Mouse (Mus musculus): ENCODE results near the gene Eef1akmt2. TPM values are rescaled to one million over a fixed set of nuclear protein-coding genes. Genes with fewer than 3 reads are reported as not detected.

The Eef1akmt2 gene
- polyA plus RNA-seq (2014; fragmentation: Nextera tagmentation; extraction: Ambion mirVana): 93.0 and 93.5 TPM in 2 replicates

DNA sequence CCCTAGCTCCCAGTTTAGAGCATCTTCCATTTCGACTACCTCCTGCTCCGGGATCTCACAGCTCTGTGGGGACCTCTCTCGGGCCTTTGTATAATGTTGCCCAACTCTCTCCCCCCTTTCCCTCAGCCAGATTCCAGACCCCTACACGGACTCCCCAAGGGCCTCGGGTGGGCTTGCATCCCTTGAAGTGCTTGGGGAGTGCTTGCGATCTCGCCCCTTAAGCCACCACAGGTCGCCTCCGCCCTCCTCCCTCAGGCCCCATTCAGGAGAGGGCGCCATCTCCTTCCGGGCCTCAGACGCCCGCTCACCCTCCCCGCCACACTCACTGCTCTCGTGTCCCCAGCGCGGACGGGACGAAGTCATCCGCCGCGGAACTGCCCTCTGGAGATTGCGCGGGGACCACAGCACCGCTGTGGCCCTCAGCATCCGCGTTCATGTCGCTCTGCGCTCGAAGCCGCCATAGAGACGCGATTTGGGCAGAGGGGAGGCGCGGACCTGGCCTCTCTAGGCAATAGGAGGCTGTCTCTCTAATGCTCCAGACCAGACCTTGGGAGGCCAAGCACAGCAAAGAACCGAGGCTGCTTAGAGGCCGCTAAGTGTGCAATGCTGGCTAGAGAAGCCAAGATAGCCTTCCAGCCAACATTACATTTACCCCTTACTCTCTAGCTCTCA, at the start of gene Eef1akmt2:
Gene Eef1akmt2 (minus strand): TSS at position 501 of the 672 bp plus-strand sequence.
- Histone ChIP-seq H3K4me2 (replicated peaks; ENCODE audit: low read depth, low read length) (peak within 1 kb of the TSS; percentile 50), H3K4me3 (ENCODE audit: low read depth, low read length) (peak within 1 kb of the TSS; percentile 61), H3K9ac (ENCODE audit: low read depth, low read length) (peak within 1 kb of the TSS; percentile 83), H3K27me3 (ENCODE audit: control insufficient read depth, insufficient read depth, low read length) (no peaks in the 10 kb centered on the region), H3K36me3 (ENCODE audit: control insufficient read depth, insufficient read depth, low read length) (no peaks in the 10 kb centered on the region), H3K9me3 (ENCODE audit: control insufficient read depth, low read length) (no peaks in the 10 kb centered on the region), H3K27ac (ENCODE audit: low read depth, low read length) (peak within 1 kb of the TSS; percentile 94), H3K4me1 (replicated peaks; ENCODE audit: control insufficient read depth, insufficient read depth, low read length) (no peaks in the 10 kb centered on the region)
- under 1% methylated on average over 37 of the region's 37 CpGs for WGBS
- ATAC-seq (ENCODE audit: low FRiP score): peak; percentile 96
- DNase-seq (ENCODE audit: low spot score): peak; percentile 90

DNA sequence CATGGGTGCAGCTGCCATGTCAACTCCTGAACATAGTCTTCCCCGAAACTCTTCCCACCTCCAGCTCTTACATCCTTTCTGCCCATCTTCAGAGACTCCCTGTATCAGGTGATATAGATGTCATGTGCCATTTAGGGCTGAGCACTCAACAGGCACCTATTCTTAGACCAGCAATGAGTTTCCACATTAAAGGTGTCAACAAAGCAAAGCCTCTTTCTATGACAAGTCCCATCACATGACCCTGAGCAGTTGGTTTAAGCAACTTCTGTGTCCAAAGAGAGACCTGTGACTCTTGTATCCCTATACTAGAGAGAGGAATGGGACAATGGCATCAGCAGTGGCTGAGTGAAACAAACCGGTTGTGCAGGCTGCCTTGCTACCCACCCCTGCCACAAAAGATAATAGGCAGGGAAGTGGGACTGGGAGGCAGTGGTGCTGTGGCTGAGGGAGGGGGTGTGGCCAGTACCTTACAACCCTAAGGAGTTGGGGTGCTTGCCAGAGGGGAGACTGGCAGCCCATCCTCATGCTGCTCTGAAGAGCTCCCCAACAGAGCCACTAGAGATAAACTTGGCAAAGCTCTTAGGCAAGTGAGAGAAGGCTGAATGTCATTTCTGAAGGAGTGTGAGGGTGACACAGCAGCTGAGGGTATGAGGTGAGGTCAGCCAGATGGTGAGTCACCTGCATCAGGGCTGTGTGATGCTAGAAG, 48.5 kb upstream of the Eef1akmt2 start:
- Histone ChIP-seq H3K4me3 (ENCODE audit: low read depth, low read length) (no peak overlapping the region), H3K9ac (ENCODE audit: low read depth, low read length) (no peak overlapping the region), H3K4me2 (replicated peaks; ENCODE audit: low read depth, low read length) (no peak overlapping the region), H3K9me3 (ENCODE audit: control insufficient read depth, low read length) (no peaks in the 10 kb centered on the region), H3K36me3 (ENCODE audit: control insufficient read depth, insufficient read depth, low read length) (no peaks in the 10 kb centered on the region), H3K27me3 (ENCODE audit: control insufficient read depth, insufficient read depth, low read length) (no peaks in the 10 kb centered on the region), H3K27ac (ENCODE audit: low read depth, low read length) (no peak overlapping the region), H3K4me1 (replicated peaks; ENCODE audit: control insufficient read depth, insufficient read depth, low read length) (no peaks in the 10 kb centered on the region)
- no peak for DNase-seq (ENCODE audit: low spot score)
- no peak for ATAC-seq (ENCODE audit: low FRiP score)
- WGBS: 61% methylated on average over 2 of the region's 2 CpGs

DNA sequence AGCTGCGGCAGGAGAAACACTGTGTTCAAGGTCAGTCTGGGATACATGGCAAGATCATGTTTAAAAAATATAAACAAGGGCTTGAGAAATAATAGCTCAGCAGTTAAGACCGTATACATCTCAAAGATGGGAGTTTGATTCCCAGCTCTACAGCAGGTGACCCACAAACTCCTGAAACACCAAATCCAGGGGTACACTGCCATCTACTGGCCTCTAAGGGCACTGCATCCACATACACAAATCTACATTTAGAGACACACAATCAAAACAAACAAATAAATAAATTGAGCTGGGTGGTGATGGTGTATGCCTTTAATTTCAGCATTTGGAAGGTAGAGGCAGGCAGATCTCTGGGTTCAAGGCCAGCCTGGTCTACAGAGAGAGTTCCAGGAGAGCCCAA, 45.8 kb upstream of the Eef1akmt2 start:
- H3K36me3 ChIP-seq (ENCODE audit: control insufficient read depth, insufficient read depth, low read length): no peaks in the 10 kb centered on the region
- DNase-seq (ENCODE audit: low spot score): peak; percentile 27
- H3K9me3 ChIP-seq (ENCODE audit: control insufficient read depth, low read length): no peaks in the 10 kb centered on the region
- no peak for ATAC-seq (ENCODE audit: low FRiP score)
- 92% methylated on average over 2 of the region's 2 CpGs for WGBS
- no peaks in the 10 kb centered on the region for H3K4me1 ChIP-seq (replicated peaks; ENCODE audit: control insufficient read depth, insufficient read depth, low read length)
- H3K4me3 ChIP-seq (ENCODE audit: low read depth, low read length): no peak overlapping the region
- no peak overlapping the region for H3K27ac ChIP-seq (ENCODE audit: low read depth, low read length)
- H3K27me3 ChIP-seq (ENCODE audit: control insufficient read depth, insufficient read depth, low read length): no peaks in the 10 kb centered on the region
- no peak overlapping the region for H3K4me2 ChIP-seq (replicated peaks; ENCODE audit: low read depth, low read length)
- H3K9ac ChIP-seq (ENCODE audit: low read depth, low read length): no peak overlapping the region

DNA sequence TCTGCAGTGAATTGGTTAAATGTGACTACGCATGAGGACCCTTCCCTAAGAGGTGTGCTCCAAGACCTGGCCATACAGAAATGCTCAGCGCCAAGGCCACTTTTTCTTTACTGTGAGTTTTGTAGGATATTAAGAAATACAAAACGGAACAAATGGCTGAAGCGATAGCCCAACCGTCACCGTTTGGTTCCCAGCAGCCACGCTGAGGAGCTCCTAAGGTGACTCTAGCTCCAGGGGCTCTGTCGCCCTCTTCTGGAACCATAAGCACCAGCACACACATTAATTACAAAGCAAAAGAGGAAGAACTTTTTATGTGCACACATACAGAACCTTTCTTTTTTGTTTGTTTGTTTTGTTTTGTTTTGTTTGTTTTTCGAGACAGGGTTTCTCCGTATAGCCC, 44.8 kb upstream of the Eef1akmt2 start:
- no peak for DNase-seq (ENCODE audit: low spot score)
- Histone ChIP-seq H3K36me3 (ENCODE audit: control insufficient read depth, insufficient read depth, low read length) (no peaks in the 10 kb centered on the region), H3K27ac (ENCODE audit: low read depth, low read length) (no peak overlapping the region), H3K4me2 (replicated peaks; ENCODE audit: low read depth, low read length) (no peak overlapping the region), H3K27me3 (ENCODE audit: control insufficient read depth, insufficient read depth, low read length) (no peaks in the 10 kb centered on the region), H3K9ac (ENCODE audit: low read depth, low read length) (no peak overlapping the region), H3K9me3 (ENCODE audit: control insufficient read depth, low read length) (no peaks in the 10 kb centered on the region), H3K4me3 (ENCODE audit: low read depth, low read length) (no peak overlapping the region), H3K4me1 (replicated peaks; ENCODE audit: control insufficient read depth, insufficient read depth, low read length) (no peaks in the 10 kb centered on the region)
- 79% methylated on average over 10 of the region's 10 CpGs for WGBS
- no peak for ATAC-seq (ENCODE audit: low FRiP score)

DNA sequence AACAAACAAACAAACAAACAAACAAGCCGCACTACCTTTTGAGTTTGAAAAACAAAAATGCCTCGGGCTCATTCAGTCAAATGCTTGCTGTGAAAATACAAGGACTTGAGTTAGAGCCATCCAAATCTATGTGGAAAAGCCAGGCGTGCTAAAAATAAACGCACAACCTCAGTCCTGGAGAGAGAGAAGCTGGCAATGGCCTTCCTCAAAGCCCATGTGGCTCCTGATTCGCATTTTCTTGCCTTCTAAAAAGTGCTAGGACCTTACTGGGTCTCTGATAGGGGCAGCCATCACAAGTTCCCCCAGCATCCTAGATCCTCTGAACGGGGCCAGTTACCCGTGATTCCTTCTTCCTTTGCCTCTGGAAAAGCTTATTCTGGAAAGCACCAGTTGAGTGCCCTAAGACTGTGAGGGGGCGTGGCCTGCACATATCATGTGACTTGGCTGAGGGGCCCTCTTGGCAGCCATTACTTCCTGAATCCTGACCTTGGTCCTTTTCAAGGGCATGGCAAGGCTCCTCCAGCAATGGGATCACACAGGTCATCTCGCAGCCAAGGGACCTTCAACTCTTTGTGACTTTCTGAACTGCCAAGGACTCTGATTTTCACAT, 43.8 kb upstream of the Eef1akmt2 start:
- no peaks in the 10 kb centered on the region for H3K27me3 ChIP-seq (ENCODE audit: control insufficient read depth, insufficient read depth, low read length)
- ATAC-seq (ENCODE audit: low FRiP score) (no peak), DNase-seq (ENCODE audit: low spot score) (no peak)
- WGBS: 88% methylated on average over 9 of the region's 9 CpGs
- H3K9me3 ChIP-seq (ENCODE audit: control insufficient read depth, low read length): no peaks in the 10 kb centered on the region
- H3K4me3 ChIP-seq (ENCODE audit: low read depth, low read length): no peak overlapping the region
- H3K4me2 ChIP-seq (replicated peaks; ENCODE audit: low read depth, low read length): no peak overlapping the region
- H3K9ac ChIP-seq (ENCODE audit: low read depth, low read length): no peak overlapping the region
- H3K4me1 ChIP-seq (replicated peaks; ENCODE audit: control insufficient read depth, insufficient read depth, low read length): no peaks in the 10 kb centered on the region
- no peaks in the 10 kb centered on the region for H3K36me3 ChIP-seq (ENCODE audit: control insufficient read depth, insufficient read depth, low read length)
- H3K27ac ChIP-seq (ENCODE audit: low read depth, low read length): no peak overlapping the region

DNA sequence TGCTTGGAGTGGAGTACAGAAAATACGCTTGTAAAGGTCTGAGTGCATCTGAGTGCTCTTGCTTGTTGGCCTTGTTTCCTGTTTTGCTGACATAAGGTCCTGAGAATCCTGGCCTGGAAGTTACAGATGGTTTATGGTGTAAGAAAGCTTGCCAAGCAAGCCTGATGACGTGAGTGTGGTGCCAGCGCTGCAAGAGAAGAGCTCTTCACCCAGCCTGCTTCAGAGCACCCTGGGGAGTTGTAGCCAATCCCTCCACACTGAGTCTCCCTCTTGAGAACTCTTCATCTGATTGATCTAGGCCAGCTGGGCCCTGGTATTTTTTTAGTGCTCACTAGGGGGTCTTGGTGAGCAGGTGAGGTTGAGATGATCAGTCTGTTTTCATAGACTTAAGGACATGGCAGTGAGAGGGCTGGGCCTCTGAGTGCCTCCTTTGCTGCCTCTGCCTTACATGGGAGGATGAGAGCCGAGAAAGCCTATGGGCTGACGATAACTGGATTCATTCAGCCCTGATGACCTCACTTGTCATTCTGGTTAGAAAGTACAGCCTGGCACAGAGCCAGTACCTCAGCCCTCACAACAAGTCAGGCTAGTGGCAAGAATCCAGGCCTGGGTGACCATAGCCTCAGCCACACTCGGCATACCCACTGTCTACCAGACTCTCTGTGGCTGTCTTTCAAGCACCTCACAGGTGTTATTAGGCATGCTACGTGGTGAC, 42.5 kb upstream of the Eef1akmt2 start:
- no peaks in the 10 kb centered on the region for H3K36me3 ChIP-seq (ENCODE audit: control insufficient read depth, insufficient read depth, low read length)
- no peaks in the 10 kb centered on the region for H3K4me1 ChIP-seq (replicated peaks; ENCODE audit: control insufficient read depth, insufficient read depth, low read length)
- DNase-seq (ENCODE audit: low spot score) (no peak), ATAC-seq (ENCODE audit: low FRiP score) (no peak)
- H3K4me2 ChIP-seq (replicated peaks; ENCODE audit: low read depth, low read length): no peak overlapping the region
- H3K27me3 ChIP-seq (ENCODE audit: control insufficient read depth, insufficient read depth, low read length): no peaks in the 10 kb centered on the region
- WGBS: 84% methylated on average over 7 of the region's 7 CpGs
- no peak overlapping the region for H3K4me3 ChIP-seq (ENCODE audit: low read depth, low read length)
- H3K9ac ChIP-seq (ENCODE audit: low read depth, low read length): no peak overlapping the region
- H3K27ac ChIP-seq (ENCODE audit: low read depth, low read length): no peak overlapping the region
- no peaks in the 10 kb centered on the region for H3K9me3 ChIP-seq (ENCODE audit: control insufficient read depth, low read length)

DNA sequence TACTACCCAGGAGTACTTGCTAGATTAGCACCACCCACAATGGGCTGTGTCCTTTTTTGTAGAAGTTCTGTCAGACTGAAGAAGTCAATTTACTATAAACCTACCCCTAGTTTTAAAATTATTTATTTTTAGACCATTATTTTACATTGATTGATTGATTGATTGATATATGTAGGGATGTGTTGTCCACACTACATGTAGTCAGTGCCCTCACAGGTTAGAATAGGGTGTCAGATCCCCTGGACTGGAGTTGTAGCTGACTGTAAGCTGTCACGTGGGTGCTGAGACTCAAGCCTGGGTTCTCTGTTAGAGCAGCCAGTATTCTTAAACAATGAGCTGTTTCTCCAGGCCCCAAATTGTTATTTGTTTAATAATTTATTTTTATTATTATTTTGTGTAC, 40.9 kb upstream of the Eef1akmt2 start:
- WGBS: 81% methylated on average over 1 of the region's 1 CpGs
- no peak for ATAC-seq (ENCODE audit: low FRiP score)
- H3K27me3 ChIP-seq (ENCODE audit: control insufficient read depth, insufficient read depth, low read length): no peaks in the 10 kb centered on the region

DNA sequence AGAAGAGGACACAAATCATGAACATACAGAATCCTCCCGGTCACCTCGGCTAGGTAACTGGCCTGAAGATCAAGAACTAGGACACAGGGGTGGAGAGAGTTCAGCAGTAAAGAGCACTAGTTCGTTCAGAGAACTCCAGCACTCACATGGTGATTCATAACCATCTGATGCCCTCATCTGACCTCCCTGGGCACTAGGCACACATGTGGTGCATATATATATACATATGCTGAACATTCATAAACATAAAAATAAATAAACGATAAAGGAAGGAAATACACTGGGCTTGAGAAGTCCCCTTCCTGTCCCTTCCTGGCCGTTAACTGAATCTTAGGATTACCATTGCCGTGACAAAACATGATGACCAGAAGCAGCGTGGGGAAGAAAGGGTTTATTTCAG, 40.3 kb upstream of the Eef1akmt2 start:
- ATAC-seq (ENCODE audit: low FRiP score): no peak
- H3K27me3 ChIP-seq (ENCODE audit: control insufficient read depth, insufficient read depth, low read length): no peaks in the 10 kb centered on the region
- no peak overlapping the region for H3K4me3 ChIP-seq (ENCODE audit: low read depth, low read length)
- no peaks in the 10 kb centered on the region for H3K9me3 ChIP-seq (ENCODE audit: control insufficient read depth, low read length)
- no peak overlapping the region for H3K9ac ChIP-seq (ENCODE audit: low read depth, low read length)
- 85% methylated on average over 7 of the region's 7 CpGs for whole genome bisulfite sequencing
- no peaks in the 10 kb centered on the region for H3K4me1 ChIP-seq (replicated peaks; ENCODE audit: control insufficient read depth, insufficient read depth, low read length)
- no peak overlapping the region for H3K27ac ChIP-seq (ENCODE audit: low read depth, low read length)
- no peaks in the 10 kb centered on the region for H3K36me3 ChIP-seq (ENCODE audit: control insufficient read depth, insufficient read depth, low read length)
- DNase-seq (ENCODE audit: low spot score): no peak
- no peak overlapping the region for H3K4me2 ChIP-seq (replicated peaks; ENCODE audit: low read depth, low read length)

More for the DNA sequence above, 40.9 kb upstream of the Eef1akmt2 start:
- Histone ChIP-seq H3K27ac (ENCODE audit: low read depth, low read length) (no peak overlapping the region), H3K9ac (ENCODE audit: low read depth, low read length) (no peak overlapping the region), H3K4me2 (replicated peaks; ENCODE audit: low read depth, low read length) (no peak overlapping the region), H3K4me1 (replicated peaks; ENCODE audit: control insufficient read depth, insufficient read depth, low read length) (no peaks in the 10 kb centered on the region), H3K36me3 (ENCODE audit: control insufficient read depth, insufficient read depth, low read length) (no peaks in the 10 kb centered on the region), H3K9me3 (ENCODE audit: control insufficient read depth, low read length) (no peaks in the 10 kb centered on the region), H3K4me3 (ENCODE audit: low read depth, low read length) (no peak overlapping the region)
- no peak for DNase-seq (ENCODE audit: low spot score)
